Mouse (Mus musculus) ES-Bruce4 (cell line): ENCODE results near the gene Ldb3.

ENCODE experiments used
- CTCF ChIP-seq: IDR thresholded peaks from one replicate; pipeline ENCODE4 v1.8.1; 2011; ENCODE audit warnings: low read depth, low read length
- POLR2A ChIP-seq: IDR thresholded peaks from one replicate; pipeline ENCODE4 v1.8.1; 2011; ENCODE audit warnings: low read length; ENCODE audit not compliant: insufficient read depth

DNA sequence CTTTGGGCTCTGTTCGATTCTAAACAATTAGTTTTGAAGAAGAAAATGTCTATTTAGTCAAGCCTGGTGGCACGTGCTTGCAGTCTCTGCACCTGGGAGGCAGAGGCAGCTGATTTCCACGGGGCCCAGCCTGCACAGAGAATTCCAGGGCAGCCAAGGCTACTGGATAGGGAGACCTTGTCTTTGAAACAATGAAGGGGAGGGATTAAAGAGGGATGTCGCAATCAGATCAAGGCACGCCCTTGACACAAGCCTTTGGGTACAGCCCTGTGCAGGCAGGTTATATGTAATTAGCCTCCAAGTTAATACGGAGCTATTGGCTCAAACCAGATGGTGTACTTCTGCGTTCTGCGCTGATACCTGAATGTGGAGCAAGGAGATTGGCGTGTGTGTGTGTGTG is 30.3 kb upstream of the Ldb3 start:
- TF ChIP-seq POLR2A: no peak
- no peak for TF ChIP-seq CTCF
